Mouse (Mus musculus): ENCODE results near the gene Arpp21. TPM values are rescaled to one million over a fixed set of nuclear protein-coding genes. Genes with fewer than 3 reads are reported as not detected.

Gene Arpp21
- polyA plus RNA-seq (2015; fragmentation: Nextera tagmentation; extraction: Ambion mirVana): 42.0 and 54.5 TPM in 2 replicates

- peaks cover 6% of the 10 kb centered on the region; the same call in 1 of the 2 replicates for H3K4me1 ChIP-seq (replicated peaks)
- peak; percentile 68; the same call in 1 of the 2 replicates for ATAC-seq (ENCODE audit: low FRiP score, low read depth)
- H3K36me3 ChIP-seq: no peaks in the 10 kb centered on the region
- peak within 1 kb of the TSS; percentile 92 for H3K27ac ChIP-seq (replicated peaks)
- WGBS: 8% methylated on average over 16 of the region's 16 CpGs
- H3K4me3 ChIP-seq: peak within 1 kb of the TSS; percentile 60
- H3K9me3 ChIP-seq: no peaks in the 10 kb centered on the region
- H3K27me3 ChIP-seq: no peaks in the 10 kb centered on the region
- H3K4me2 ChIP-seq: peak within 1 kb of the TSS; percentile 72
- peak within 1 kb of the TSS; percentile 86 for H3K9ac ChIP-seq
Observed at GRCm38 (mm10) chr9:112235696-112236397, at the start of gene Arpp21. Arpp21 (minus strand) TSS chr9:112235938.

GRCm38 (mm10) chr9:112272426-112272969 lies 36.8 kb upstream of the Arpp21 start:
- Histone ChIP-seq H3K4me1 (replicated peaks) (no peaks in the 10 kb centered on the region), H3K9ac (no peak overlapping the region), H3K9me3 (no peaks in the 10 kb centered on the region), H3K27ac (replicated peaks) (no peak overlapping the region), H3K36me3 (no peaks in the 10 kb centered on the region), H3K4me3 (no peak overlapping the region), H3K27me3 (no peaks in the 10 kb centered on the region), H3K4me2 (no peak overlapping the region)
- WGBS: 82% methylated on average over 8 of the region's 8 CpGs
- ATAC-seq (ENCODE audit: low FRiP score, low read depth): no peak

GRCm38 (mm10) chr9:112264982-112265641 lies 29.4 kb upstream of the Arpp21 start:
- H3K27ac ChIP-seq (replicated peaks): no peak overlapping the region
- no peaks in the 10 kb centered on the region for H3K27me3 ChIP-seq
- H3K4me2 ChIP-seq: no peak overlapping the region
- peaks cover 3% of the 10 kb centered on the region; the same call in 1 of the 2 replicates for H3K4me1 ChIP-seq (replicated peaks)
- WGBS: 75% methylated on average over 4 of the region's 4 CpGs
- H3K4me3 ChIP-seq: no peak overlapping the region
- H3K36me3 ChIP-seq: no peaks in the 10 kb centered on the region
- no peak overlapping the region for H3K9ac ChIP-seq
- no peak for ATAC-seq (ENCODE audit: low FRiP score, low read depth)
- H3K9me3 ChIP-seq: no peaks in the 10 kb centered on the region

GRCm38 (mm10) chr9:112261986-112262901 lies 26.5 kb upstream of the Arpp21 start:
- ATAC-seq (ENCODE audit: low FRiP score, low read depth): no peak
- H3K36me3 ChIP-seq: no peaks in the 10 kb centered on the region
- no peaks in the 10 kb centered on the region for H3K9me3 ChIP-seq
- H3K9ac ChIP-seq: no peak overlapping the region
- H3K27me3 ChIP-seq: no peaks in the 10 kb centered on the region
- H3K4me2 ChIP-seq: no peak overlapping the region
- 62% methylated on average over 16 of the region's 16 CpGs for WGBS
- H3K4me1 ChIP-seq (replicated peaks): peaks cover 3% of the 10 kb centered on the region; the same call in 1 of the 2 replicates
- H3K4me3 ChIP-seq: no peak overlapping the region
- H3K27ac ChIP-seq (replicated peaks): peak overlapping the region; percentile 61

- H3K27ac ChIP-seq (replicated peaks): no peak overlapping the region
- ATAC-seq (ENCODE audit: low FRiP score, low read depth): no peak
- no peaks in the 10 kb centered on the region for H3K36me3 ChIP-seq
- no peak overlapping the region for H3K9ac ChIP-seq
- no peaks in the 10 kb centered on the region for H3K27me3 ChIP-seq
- 49% methylated on average over 2 of the region's 2 CpGs for WGBS
- H3K4me2 ChIP-seq: no peak overlapping the region
- no peak overlapping the region for H3K4me3 ChIP-seq
- no peaks in the 10 kb centered on the region for H3K9me3 ChIP-seq
- H3K4me1 ChIP-seq (replicated peaks): peaks cover 3% of the 10 kb centered on the region; the same call in 1 of the 2 replicates
Observed at GRCm38 (mm10) chr9:112261556-112261955, 25.8 kb upstream of the Arpp21 start.

- peaks cover 3% of the 10 kb centered on the region; the same call in 1 of the 2 replicates for H3K4me1 ChIP-seq (replicated peaks)
- no peak overlapping the region for H3K27ac ChIP-seq (replicated peaks)
- H3K9ac ChIP-seq: no peak overlapping the region
- 66% methylated on average over 2 of the region's 2 CpGs for WGBS
- H3K4me3 ChIP-seq: no peak overlapping the region
- H3K4me2 ChIP-seq: no peak overlapping the region
- ATAC-seq (ENCODE audit: low FRiP score, low read depth): no peak
- no peaks in the 10 kb centered on the region for H3K27me3 ChIP-seq
- H3K36me3 ChIP-seq: no peaks in the 10 kb centered on the region
- no peaks in the 10 kb centered on the region for H3K9me3 ChIP-seq
Observed at GRCm38 (mm10) chr9:112260696-112261095, 25.0 kb upstream of the Arpp21 start.

- no peak overlapping the region for H3K9ac ChIP-seq
Observed at GRCm38 (mm10) chr9:112258560-112258959, 22.8 kb upstream of the Arpp21 start.

GRCm38 (mm10) chr9:112255971-112256370 lies 20.2 kb upstream of the Arpp21 start:
- Histone ChIP-seq H3K27me3 (no peaks in the 10 kb centered on the region), H3K4me2 (no peak overlapping the region), H3K9me3 (no peaks in the 10 kb centered on the region), H3K36me3 (no peaks in the 10 kb centered on the region), H3K27ac (replicated peaks) (no peak overlapping the region), H3K9ac (no peak overlapping the region), H3K4me3 (no peak overlapping the region), H3K4me1 (replicated peaks) (no peaks in the 10 kb centered on the region)
- ATAC-seq (ENCODE audit: low FRiP score, low read depth): no peak
- 66% methylated on average over 2 of the region's 2 CpGs for WGBS

More at GRCm38 (mm10) chr9:112258560-112258959, 22.8 kb upstream of the Arpp21 start:
- ATAC-seq (ENCODE audit: low FRiP score, low read depth): no peak
- Histone ChIP-seq H3K4me1 (replicated peaks) (peaks cover 3% of the 10 kb centered on the region; the same call in 1 of the 2 replicates), H3K4me3 (no peak overlapping the region), H3K27me3 (no peaks in the 10 kb centered on the region), H3K4me2 (no peak overlapping the region), H3K9me3 (no peaks in the 10 kb centered on the region), H3K36me3 (no peaks in the 10 kb centered on the region), H3K27ac (replicated peaks) (no peak overlapping the region)
- WGBS: 79% methylated on average over 1 of the region's 1 CpGs

- H3K36me3 ChIP-seq: no peaks in the 10 kb centered on the region
- no peak for ATAC-seq (ENCODE audit: low FRiP score, low read depth)
- 83% methylated on average over 1 of the region's 1 CpGs for WGBS
- no peaks in the 10 kb centered on the region for H3K27me3 ChIP-seq
- H3K4me3 ChIP-seq: no peak overlapping the region
- no peak overlapping the region for H3K9ac ChIP-seq
- H3K4me2 ChIP-seq: no peak overlapping the region
- no peaks in the 10 kb centered on the region for H3K9me3 ChIP-seq
- H3K4me1 ChIP-seq (replicated peaks): no peaks in the 10 kb centered on the region
- H3K27ac ChIP-seq (replicated peaks): no peak overlapping the region
Observed at GRCm38 (mm10) chr9:112253730-112254129, 18.0 kb upstream of the Arpp21 start.

- WGBS: 87% methylated on average over 3 of the region's 3 CpGs
- H3K9ac ChIP-seq: no peak overlapping the region
- H3K4me2 ChIP-seq: no peak overlapping the region
- no peaks in the 10 kb centered on the region for H3K27me3 ChIP-seq
- H3K9me3 ChIP-seq: no peaks in the 10 kb centered on the region
- ATAC-seq (ENCODE audit: low FRiP score, low read depth): no peak
- H3K4me3 ChIP-seq: no peak overlapping the region
- no peaks in the 10 kb centered on the region for H3K36me3 ChIP-seq
- no peaks in the 10 kb centered on the region for H3K4me1 ChIP-seq (replicated peaks)
- no peak overlapping the region for H3K27ac ChIP-seq (replicated peaks)
Observed at GRCm38 (mm10) chr9:112251857-112252256, 16.1 kb upstream of the Arpp21 start.

GRCm38 (mm10) chr9:112251339-112251738 lies 15.6 kb upstream of the Arpp21 start:
- Histone ChIP-seq H3K4me3 (no peak overlapping the region), H3K4me1 (replicated peaks) (no peaks in the 10 kb centered on the region), H3K27ac (replicated peaks) (no peak overlapping the region), H3K9ac (no peak overlapping the region), H3K9me3 (no peaks in the 10 kb centered on the region), H3K27me3 (no peaks in the 10 kb centered on the region), H3K36me3 (no peaks in the 10 kb centered on the region), H3K4me2 (no peak overlapping the region)
- no peak for ATAC-seq (ENCODE audit: low FRiP score, low read depth)
- 92% methylated on average over 5 of the region's 5 CpGs for WGBS
